Mouse (Mus musculus) CD8-positive naive resting alpha-beta T cell, adult 2 months (primary cell): ENCODE data around the gene Hist1h2bf.
"Not testable (repeated sequence)": the region's sequence is repeated elsewhere in the genome, so short reads cannot be mapped to it uniquely, and the experiment has no call there.

ENCODE experiments used
- DNase-seq, 2 experiments: peaks; one replicate each; pipeline ENCODE4 v3.0.0; 2022; ENCODE audit warnings: low read depth in 2 of 2, low spot score in 2 of 2

Hist1h2bf gene

DNA sequence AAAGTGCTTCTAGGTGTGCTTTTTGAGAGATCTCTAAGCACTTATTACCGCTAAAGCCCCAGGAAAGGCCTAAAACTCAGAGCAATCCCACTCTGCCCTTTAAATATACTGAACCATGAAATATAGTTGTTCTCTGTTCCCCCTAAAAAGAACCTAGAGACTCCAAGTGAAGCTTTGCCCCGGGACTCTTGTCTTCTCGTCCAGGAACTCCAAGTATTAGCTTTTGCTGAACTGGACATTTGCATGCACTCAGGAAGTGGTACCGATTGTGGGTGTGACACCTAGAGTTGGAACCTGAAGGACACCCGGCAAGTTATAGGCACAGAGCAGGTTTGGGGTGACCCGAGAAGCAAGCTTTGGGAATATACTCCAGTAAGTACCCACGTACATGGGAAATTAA, 17.2 kb upstream of the Hist1h2bf start:
- DNase-seq, result no peak

DNA sequence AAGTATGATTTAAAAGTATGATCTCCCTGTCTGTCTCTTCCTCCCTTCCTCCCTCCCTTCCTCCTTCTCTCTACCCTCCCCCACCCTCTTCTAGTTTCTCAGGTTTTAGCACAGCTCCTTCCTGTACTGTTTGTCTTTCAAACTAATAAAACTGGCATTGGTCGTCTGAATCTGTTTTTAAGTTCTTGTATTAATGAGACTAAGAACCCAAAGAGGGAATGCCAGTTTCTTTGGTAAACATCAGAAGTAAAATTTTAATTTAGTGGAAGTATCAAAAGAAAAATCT, 12.9 kb upstream of the Hist1h2bf start:
- no peak for DNase-seq

DNA sequence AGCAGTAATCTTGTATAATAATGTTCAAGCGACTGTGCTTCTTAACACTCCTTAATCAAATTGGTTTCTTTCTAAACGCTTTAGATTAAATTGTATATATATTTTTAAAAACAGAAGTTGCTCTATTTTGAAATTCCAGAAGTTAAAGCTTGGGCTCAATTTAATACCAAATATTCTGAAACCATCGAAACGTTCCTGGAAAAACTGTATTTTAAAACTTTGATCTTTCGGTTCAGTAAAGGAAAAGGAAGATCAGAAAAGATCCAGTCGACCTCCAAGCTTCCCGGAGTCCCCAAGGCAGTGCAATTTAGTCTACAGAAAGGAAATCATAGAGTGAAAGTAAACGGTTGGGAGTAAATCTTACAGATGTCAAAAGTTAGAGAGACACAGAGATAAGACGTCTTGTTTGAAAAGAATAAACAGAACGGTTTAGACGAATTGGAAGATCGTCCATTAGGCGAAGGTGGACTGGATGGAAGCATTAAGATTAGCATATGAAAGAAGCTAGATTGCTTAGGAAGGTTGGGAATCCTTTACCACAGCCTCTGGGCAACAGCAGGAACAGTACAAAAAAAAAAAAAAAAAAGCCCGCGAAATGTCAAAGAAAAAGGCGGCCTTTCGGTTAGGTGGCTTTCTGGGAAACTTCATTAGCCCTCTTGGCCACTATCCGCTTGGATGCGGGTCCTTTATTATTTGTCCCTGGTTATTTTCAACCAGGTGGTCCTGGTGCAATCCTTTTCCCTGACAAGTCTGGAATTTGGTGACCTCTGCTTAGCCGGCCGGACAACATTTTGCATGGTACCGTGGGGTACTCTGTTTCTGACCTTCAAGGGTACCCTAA, 12.3 kb upstream of the Hist1h2bf start:
- DNase-seq, result no peak

DNA sequence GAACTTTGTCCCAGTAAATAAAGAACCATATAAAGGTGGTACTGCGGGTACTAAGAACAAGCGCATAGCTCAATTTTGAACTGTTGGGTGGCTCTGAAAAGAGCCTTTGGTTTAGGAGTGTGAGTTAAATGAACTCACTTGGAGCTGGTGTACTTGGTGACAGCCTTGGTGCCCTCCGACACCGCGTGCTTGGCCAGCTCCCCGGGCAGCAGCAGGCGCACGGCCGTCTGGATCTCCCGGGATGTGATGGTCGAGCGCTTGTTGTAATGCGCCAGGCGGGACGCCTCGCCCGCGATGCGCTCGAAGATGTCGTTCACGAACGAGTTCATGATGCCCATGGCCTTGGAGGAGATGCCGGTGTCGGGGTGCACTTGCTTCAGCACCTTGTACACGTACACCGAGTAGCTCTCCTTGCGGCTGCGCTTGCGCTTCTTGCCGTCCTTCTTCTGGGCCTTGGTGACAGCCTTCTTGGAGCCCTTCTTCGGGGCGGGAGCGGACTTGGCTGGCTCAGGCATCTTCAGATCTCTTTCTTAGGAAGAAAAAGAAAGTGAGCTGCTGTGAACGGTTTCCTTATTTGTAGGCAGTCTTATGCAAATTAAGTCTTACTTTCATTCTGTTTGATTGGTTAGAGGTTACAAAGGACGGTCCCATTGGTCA, 11.6 kb upstream of the Hist1h2bf start:
- DNase-seq, result peak; percentile 68 to 69

DNA sequence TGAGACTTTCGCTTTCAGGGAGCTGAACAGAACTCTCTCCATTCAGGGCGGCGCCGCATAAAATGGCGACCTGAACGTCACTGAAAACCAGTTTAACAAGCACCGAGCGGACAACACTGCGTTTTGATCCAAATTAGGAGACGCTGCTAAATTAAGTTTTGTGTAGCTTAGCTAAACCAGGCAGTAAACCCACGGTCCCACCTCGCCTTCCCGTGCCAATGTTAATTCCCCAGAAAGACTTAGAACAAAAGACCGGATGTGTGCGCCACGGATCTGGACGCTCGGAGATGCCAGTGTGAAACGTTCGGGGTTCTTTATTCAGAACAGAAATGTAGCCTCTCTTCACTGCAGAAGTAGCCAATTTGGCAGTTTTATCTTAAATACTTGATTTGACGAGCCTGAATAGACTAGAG, 11.0 kb upstream of the Hist1h2bf start:
- peak; percentile 62 to 70 for DNase-seq

DNA sequence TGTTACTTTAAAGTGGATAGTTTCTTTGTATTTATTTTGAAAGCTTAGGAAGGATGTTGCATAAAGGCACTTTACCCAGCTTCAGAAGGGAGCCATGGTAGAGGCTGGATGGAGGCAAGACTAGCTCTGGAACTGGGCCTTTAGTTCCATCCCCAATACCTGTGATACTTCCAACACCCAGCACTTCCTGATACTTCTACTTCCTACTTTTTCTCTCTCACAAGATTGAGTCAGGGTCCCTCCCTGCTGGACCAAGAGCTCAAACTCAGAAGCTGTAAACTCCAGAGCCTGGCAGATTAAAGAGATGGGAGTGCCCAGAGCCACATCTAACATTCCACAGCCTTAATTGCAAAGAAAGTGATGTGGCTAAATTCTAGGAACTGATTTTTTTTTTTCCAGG, 10.3 kb upstream of the Hist1h2bf start:
- no peak for DNase-seq

DNA sequence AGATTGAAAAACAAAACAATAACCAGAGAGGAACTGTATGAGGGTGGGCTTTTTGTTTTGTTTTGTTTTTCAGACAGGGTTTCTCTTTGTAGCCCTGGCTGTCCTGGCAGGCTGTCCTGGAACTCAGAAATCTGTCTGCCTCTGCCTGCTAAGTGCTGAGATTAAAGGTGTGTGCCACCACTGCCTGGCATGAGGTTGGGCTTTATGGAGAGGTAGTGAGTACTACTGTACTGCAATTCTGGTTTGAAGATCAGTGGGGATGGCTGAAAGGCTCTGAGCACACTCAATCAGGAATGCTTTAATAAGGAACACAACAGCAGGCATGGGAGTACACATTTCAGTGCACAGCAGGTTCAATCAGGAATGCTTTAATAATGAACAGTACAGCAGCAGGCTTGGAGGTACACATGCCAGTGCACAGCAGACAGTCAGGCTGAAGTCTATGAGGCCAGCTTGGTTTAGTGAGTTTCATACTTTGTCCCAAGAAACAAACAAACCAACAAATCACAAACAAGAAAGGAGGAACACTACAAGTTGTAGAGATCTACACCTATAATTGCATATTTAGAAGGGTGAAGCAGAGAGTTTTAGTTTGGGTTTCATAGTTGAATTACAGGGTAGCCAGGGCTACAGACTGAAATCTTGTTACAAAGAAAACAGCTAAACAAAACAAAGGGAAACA, 9.5 kb upstream of the Hist1h2bf start:
- no peak for DNase-seq

DNA sequence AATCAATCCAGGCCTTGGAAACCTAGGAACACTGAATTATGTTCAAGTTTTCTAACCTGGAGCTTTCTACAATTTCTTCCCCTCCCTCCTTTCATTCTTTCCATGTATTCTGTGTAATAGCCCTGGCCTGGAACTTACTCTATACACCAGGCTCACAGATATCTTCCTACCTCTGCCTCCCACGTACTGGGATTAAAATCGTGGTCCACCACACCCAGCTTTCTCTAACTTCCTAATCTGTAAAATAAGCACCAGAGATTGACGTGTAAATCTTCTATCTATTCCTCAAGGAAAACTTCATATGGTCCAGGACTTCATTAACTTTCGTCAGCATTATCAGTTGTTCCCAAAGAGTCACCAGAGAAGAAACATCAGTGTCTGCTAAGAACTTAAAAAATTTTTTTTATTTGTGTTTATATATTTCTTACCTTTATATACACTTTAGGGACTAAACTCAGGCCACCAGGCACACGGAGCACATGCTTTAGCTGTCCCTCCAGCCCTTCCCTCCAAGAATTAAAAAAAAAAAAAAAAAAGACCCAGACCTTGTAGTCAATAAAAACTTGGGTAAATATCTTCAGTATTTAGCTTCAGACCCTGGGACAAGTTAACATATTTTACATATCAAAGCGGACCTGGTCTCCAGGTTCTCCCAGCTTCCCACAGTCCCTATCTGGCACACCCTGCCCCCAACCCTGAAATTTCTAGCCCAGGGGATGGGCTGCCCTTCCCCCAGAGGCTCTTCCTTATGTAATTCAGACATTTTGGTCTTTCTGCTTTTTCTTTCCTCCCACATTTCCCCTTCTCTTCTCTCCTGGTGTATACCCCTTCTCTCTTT, 8.4 kb upstream of the Hist1h2bf start:
- no peak for DNase-seq

DNA sequence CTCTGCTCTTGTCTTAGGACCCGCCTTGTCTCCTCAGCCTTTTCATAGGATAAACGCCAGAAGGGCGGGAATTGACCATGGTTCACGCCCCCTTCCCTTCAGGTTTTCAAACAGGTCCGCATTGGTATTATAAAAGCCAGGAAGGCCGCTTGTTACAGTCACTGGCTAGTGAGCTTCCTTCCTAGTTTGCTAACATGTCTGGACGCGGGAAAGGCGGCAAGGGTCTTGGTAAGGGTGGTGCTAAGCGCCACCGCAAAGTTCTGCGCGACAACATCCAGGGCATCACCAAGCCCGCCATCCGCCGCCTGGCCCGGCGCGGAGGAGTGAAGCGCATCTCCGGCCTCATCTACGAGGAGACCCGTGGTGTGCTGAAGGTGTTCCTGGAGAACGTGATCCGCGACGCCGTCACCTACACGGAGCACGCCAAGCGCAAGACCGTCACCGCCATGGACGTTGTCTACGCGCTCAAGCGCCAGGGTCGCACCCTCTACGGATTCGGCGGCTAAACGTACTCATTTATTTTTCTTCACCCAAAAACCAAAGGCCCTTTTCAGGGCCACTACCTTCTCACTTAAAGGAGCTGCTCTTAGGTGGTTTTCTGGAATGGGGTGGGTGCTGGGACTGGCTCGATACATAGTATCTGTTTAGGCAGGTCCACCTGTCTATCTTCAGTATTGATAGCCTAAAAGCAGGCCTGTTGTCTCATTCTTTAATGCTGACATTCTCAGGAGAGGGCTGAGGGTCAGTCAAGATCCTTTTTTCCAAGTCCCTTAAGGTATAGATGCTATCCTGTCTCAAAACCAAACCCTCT, 7.6 kb upstream of the Hist1h2bf start, which contains the start of gene Hist1h4d:
Gene Hist1h4d, plus strand, starts transcription at position 191 of the 811 bp plus-strand sequence.
- peak; percentile 85 to 91 for DNase-seq

DNA sequence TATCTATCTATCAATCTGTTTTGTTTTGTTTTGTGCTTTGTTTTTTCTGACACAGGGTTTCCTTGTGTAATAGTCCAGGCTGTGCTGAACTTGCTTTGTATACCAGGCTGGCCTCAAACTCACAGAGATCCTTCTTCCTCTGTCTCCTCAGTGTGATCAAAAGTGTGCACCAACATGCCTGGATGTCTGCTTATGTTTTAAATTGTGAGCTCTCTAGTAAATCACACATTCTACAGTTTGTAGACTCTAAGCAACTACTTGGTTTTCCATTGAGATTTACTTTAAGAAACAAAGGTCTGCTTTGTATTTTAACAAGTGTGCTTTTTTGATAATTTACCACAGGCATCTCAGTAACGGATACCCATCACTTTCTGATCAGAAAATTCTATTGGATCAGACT, 3.8 kb upstream of the Hist1h2bf start:
- DNase-seq, result no peak

DNA sequence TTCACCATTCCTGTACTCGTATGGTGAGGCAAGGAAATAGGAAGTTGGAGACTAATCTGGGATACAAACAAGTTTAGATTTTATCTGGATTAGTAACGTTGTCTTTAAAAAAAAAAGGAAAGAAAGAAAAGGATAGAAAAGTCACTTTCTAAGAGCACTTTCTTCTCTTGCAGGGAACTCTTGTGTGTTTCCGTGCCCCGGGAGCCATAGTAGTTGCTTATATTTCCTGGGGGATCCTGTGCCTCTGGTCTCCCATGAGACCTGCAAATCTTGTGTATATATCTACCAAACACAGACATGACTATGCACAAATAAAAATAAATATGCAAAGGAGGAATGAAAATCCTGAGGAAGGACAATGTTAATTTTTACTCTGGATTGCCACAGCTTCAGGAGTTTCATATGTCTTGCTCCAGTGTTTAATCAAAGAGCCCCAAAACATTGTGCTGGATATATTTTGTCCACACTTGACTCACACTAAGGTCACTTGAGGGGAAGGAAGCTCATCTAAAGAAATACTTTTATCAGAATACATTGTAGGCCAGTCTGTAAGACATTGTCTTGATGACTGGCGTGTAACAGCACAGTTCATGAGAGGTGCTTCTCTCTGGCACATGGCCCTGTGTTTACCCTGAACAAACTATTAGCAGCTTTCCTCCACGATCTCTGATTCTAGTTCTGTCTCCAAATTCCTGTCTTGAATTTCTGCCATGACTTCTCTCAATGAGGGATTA, 3.1 kb upstream of the Hist1h2bf start:
- no peak for DNase-seq

DNA sequence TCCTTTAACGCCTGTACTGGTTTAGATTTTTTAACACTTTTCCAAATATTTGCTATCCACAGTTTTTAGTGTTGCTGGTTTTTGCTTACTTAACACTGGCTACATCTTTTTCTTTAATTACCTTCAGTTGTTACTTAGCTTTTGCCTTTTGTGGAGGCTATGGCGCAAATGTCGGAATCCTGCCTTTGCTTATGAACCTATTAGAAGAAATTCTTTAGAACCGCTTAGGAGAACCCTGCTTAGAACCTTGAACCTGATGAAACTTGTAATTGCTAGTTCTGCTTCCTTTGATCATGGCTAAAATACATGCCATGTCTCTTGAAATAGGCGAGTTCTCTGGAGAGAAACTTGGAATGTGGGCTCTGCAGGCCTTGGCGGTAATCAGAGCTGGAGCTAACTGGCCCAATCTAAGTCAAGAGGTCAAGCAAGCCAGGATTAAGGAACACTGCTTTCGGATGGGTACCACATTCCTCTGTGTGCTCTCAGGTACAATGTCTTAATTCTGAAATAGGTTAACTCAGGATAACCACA, 2.4 kb upstream of the Hist1h2bf start:
- no peak for DNase-seq

DNA sequence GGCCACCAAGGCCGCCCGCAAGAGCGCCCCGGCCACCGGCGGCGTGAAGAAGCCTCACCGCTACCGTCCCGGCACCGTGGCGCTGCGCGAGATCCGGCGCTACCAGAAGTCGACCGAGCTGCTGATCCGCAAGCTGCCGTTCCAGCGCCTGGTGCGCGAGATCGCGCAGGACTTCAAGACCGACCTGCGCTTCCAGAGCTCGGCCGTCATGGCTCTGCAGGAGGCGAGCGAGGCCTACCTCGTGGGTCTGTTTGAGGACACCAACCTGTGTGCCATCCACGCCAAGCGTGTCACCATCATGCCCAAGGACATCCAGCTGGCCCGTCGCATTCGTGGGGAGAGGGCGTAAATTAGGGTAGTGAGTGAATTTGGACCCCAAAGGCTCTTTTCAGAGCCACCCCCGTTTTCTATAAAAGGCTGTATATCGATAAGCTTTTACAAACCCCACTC, 1.9 kb upstream of the Hist1h2bf start:
- not testable (repeated sequence) for DNase-seq

DNA sequence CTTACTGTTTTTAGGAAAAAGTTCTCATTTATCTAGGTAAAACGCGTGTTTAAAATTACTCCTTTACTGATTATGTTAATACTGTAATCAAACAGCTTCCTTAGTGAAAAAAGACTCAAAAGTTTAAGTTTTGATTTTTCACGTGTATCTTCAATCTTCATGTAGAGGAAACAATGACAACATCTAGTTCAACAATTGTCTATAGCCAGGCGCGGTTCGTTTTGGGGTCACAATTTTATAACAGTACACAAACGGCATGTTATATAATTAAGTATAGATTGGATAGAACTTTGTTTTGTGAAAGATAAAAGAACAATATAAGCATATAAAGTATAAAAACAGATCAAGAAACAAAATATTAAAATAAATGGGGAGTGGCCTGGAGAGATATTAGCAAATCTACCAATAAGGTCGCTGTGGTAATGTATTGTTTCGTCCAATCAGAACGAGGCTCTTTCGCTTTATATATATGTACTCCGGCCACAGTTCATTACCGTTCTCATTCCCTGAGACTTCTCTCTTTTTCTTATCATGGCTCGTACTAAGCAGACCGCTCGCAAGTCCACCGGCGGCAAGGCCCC, 1.4 kb upstream of the Hist1h2bf start, which contains the start of gene Hist1h3d:
Gene Hist1h3d, plus strand, starts transcription at position 493 of the 581 bp plus-strand sequence.
- DNase-seq, result no peak

DNA sequence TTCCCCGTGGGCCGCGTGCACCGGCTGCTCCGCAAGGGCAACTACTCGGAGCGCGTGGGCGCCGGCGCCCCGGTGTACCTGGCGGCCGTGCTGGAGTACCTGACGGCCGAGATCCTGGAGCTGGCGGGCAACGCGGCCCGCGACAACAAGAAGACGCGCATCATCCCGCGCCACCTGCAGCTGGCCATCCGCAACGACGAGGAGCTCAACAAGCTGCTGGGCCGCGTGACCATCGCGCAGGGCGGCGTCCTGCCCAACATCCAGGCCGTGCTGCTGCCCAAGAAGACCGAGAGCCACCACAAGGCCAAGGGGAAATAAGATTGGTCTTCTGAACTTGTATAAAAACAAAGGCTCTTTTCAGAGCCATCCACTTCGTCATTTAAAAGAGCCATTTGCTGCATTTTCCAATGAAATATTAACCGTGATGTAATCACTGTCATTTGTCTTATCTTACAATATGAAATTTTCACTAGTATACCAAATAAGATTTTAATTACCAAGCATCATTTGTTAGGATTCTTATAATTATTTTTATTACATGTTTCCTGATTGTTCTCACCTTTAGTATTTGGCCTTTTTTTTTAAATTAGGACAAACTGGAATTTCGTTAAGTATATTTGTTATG, 662 bp upstream of the Hist1h2bf start:
- not testable (repeated sequence) for DNase-seq

DNA sequence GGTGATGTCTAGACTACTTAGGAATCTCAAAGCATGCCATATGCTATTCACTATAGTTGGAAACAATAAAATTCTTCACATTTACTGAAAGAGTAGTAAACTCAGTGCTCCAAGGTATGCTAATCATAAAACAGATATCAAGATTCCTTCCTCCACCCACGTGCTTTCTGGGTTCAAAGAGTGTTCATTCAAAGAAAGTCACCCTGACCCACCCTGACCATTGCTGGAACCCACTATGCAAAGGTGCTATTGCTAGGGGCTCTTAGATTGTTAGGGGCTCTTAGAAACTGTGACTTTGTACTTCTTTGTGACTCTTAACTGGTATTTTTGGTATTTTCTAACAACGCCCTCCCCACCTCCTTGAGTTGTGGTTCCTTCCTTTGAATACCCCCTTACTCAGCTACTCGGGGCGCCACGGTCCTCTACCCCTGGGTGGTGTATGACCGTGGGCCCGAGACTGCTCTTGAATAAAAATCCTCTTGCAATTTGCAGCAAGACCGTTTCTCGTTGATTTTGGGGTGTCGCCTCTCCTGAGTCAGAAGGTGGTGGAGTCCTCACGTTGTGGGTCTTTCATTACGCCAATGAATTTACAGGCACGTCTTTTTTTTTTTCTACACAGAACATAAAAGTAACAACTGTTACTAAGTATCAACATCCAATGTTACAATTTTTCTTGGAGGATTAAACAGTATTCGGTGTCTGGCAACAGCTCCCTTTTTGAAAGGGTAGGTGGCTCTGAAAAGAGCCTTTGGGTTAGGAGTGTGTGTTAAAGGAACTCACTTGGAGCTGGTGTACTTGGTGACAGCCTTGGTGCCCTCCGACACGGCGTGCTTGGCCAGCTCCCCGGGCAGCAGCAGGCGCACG, 730 bp downstream of the Hist1h2bf start:
- DNase-seq, result not testable (repeated sequence)

DNA sequence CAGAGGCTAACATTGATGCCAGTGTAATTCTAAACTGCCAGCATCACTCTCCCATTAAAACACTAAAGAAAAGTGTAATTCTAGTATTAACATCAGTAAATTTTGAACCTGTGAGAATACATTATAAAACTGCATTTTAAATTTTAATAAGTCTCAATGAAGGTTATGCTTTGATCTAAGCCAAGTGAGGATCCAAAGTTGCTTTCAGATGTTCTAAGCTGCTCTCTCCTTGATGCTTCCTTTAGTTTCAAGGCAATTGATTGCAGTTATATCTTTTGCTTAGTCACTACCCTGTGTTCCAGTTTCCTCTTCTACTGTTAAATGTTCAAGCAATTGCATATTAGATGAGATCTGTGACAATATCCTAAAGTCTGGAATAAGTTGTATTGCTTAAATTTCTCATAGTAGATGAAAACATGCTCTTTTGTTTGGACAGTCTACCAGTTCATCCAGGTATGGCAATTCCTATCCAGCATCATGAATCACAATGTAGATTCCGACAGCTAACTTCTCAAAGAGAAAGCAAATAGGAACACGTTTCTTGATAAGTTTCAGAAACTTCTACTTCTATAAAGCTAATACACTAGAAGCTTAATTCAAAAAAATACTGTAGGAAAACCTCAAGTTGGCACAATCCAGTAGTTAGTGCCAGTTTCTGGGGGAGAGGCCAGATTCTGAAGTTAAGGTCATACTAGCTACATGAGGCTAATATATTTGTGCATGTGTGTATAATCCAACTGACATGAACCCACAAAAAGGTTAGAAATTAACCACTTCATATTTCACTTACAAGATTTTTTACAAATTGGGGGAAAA, 1.6 kb downstream of the Hist1h2bf start:
- no peak for DNase-seq
